Mouse (Mus musculus) G1E (cell line): ENCODE data around the gene Hes7.

Experiments
- CTCF ChIP-seq: IDR thresholded peaks from 2 replicates; pipeline ENCODE4 v1.5.1; 2012; ENCODE audit warnings: low read depth, low read length, inconsistent platforms, mixed read lengths
- GATA1 ChIP-seq: IDR thresholded peaks from 2 replicates; pipeline ENCODE4 v1.6.1; 2012; ENCODE audit warnings: borderline replicate concordance, low read length, inconsistent platforms, mixed read lengths
- GATA2 ChIP-seq: IDR thresholded peaks from 2 replicates; pipeline ENCODE4 v1.6.1; 2012; ENCODE audit warnings: low read depth, low read length, inconsistent platforms, borderline replicate concordance
- POLR2AphosphoS5 ChIP-seq: IDR thresholded peaks from 2 replicates; pipeline ENCODE4 v1.6.1; 2012; ENCODE audit warnings: low read depth, low read length, inconsistent platforms; ENCODE audit not compliant: insufficient replicate concordance
- TAL1 ChIP-seq: conservative IDR thresholded peaks from 2 replicates; pipeline ENCODE4 v1.6.1; 2012; ENCODE audit warnings: low read depth, low read length, inconsistent platforms, mixed read lengths

DNA sequence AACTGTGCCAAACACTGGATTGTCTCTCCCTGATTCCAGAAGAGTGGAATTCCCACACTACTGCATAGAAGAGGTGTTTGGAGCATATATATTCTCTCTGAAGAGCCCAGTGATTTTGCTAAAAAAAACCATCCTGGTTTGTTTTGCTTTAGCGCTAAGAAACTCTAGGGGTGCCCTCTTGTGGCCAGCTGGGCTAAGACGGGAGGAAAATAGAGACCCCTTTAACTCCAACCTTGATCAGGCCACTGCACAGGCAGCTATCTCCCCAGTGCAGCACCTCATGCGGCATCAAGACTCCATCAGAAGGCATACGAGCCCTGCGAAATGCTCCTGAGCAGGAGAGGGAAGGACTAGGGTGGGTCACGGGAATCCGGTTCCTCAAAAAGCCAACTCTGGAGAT is 30.2 kb downstream of the Hes7 start:
- TF ChIP-seq TAL1, result no peak
- TF ChIP-seq CTCF, result no peak
- no peak for TF ChIP-seq GATA1
- no peak for TF ChIP-seq GATA2
- no peak for TF ChIP-seq POLR2AphosphoS5
